Mouse (Mus musculus) monocyte, adult 5-6 weeks (primary cell): ENCODE measurements around the gene Hs6st1. TPM values are rescaled to one million over a fixed set of nuclear protein-coding genes. Genes with fewer than 3 reads are reported as not detected.

ENCODE experiments used
- ATAC-seq: fragments of 153-309, 156-312 bp; replicated peaks from 2 replicates; pipeline ENCODE4 v1.8.0; 2017; ENCODE audit warnings: mild to moderate bottlenecking; ENCODE audit not compliant: low TSS enrichment, insufficient number of reproducible peaks, severe bottlenecking, poor library complexity, low FRiP score
- total RNA-seq: library from RNA; stranded (forward); fragments of 200-1000, 200-491, 200-594 nt; gene quantifications from 3 replicates; pipeline ENCODE4 v1.2.3, GENCODE M21; 2017

Hs6st1 gene
- total RNA-seq, 1 experiment from 2014 or later, result 26.3 TPM

GRCm38 (mm10) chr1:36113670-36114069 is 45.5 kb downstream of the Hs6st1 start:
- no peak for ATAC-seq

GRCm38 (mm10) chr1:36114844-36115243 is 46.6 kb downstream of the Hs6st1 start:
- ATAC-seq, result no peak

- ATAC-seq, result no peak
These were observed 48.3 kb downstream of the Hs6st1 start for GRCm38 (mm10) chr1:36116488-36116887.

- no peak for ATAC-seq
These were observed 50.0 kb downstream of the Hs6st1 start for GRCm38 (mm10) chr1:36118061-36118685.

- ATAC-seq, result no peak
These were observed 50.8 kb downstream of the Hs6st1 start for GRCm38 (mm10) chr1:36118958-36119357.

GRCm38 (mm10) chr1:36119426-36119825 is 51.2 kb downstream of the Hs6st1 start:
- no peak for ATAC-seq

GRCm38 (mm10) chr1:36121172-36121571 is 53.0 kb downstream of the Hs6st1 start:
- ATAC-seq, result 0 out of 2 replicates have a peak, but pooled peaks have one; percentile 42

- no peak for ATAC-seq
These were observed 56.9 kb downstream of the Hs6st1 start for GRCm38 (mm10) chr1:36125076-36125475.

- ATAC-seq, result peak; percentile 54
These were observed 60.9 kb downstream of the Hs6st1 start for GRCm38 (mm10) chr1:36129126-36129525.

- no peak for ATAC-seq
These were observed 61.7 kb downstream of the Hs6st1 start for GRCm38 (mm10) chr1:36129881-36130280.

GRCm38 (mm10) chr1:36130307-36131035 is 62.3 kb downstream of the Hs6st1 start:
- ATAC-seq, result peak; percentile 34; the same call in 1 of the 2 replicates

GRCm38 (mm10) chr1:36131154-36131553 is 63.0 kb downstream of the Hs6st1 start:
- no peak for ATAC-seq

- no peak for ATAC-seq
These were observed 63.6 kb downstream of the Hs6st1 start for GRCm38 (mm10) chr1:36131766-36132165.

- ATAC-seq, result no peak
These were observed 64.0 kb downstream of the Hs6st1 start for GRCm38 (mm10) chr1:36132211-36132610.

GRCm38 (mm10) chr1:36133041-36133440 is 64.8 kb downstream of the Hs6st1 start:
- no peak for ATAC-seq

- no peak for ATAC-seq
These were observed 65.4 kb downstream of the Hs6st1 start for GRCm38 (mm10) chr1:36133647-36134046.

GRCm38 (mm10) chr1:36134584-36134983 is 66.4 kb downstream of the Hs6st1 start:
- peak; percentile 69 for ATAC-seq

- no peak for ATAC-seq
These were observed 72.1 kb downstream of the Hs6st1 start for GRCm38 (mm10) chr1:36140311-36140710.

GRCm38 (mm10) chr1:36145050-36145449 is 76.8 kb downstream of the Hs6st1 start:
- no peak for ATAC-seq

GRCm38 (mm10) chr1:36148809-36149208 is 80.6 kb downstream of the Hs6st1 start:
- ATAC-seq, result no peak
